8 mouse cellular contexts compared by ENCODE assay signal in the genomic region with DNA sequence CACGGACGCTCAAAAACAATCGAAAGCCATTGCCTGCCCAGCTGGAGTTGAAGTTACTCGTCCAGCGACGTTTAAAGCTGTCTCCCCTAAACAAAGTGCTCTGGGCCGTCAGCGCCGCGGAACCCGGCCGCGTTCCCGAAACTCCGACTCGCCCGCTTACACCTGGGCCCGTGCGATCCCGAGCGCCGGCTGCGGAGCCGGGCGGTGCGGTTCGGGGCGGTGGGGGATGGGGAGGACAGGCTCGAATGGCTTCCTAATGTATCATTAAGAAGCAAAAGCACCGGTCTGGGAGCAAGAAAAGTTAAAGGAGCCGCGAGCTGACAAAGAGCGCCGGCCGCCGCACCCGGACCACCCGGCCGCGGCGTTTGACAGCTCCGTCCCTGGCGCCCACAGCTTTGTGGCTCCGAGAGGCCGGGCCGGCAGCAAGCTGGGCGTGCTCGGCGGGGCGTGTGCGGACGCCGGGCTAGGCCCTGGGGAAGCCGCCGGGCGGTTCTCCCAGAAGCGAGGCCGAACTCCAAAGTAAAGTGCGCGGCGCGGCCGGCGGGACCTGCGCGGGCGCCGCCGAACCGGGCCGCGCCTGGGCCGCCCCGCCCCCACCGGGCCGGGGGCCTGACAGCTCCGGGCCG. TPM values are rescaled to one million over a fixed set of nuclear protein-coding genes. Genes with fewer than 3 reads are reported as not detected.
A peak's percentile ranks its signal among the peaks of the same experiment; 100 is the strongest.
DNase-seq lines count a peak whose midpoint lies in the region; ATAC-seq and TF ChIP-seq lines count a peak whose summit lies in the region.

No protein-coding gene starts in this region.

- CTCF ChIA-PET in Patski (lab: Charles Lee) = interaction anchor here (1.1 to 1.2 kb wide), 2 partner anchors 68 to 77 kb away, joined by 3 to 4 read pairs; no protein-coding TSS in a partner anchor

- H3K27ac ChIP-seq in hindbrain, embryonic 15.5 days (replicated peaks) = peak overlapping the region; percentile 94
- H3K27ac ChIP-seq in left cerebral cortex, adult 2 months = peak overlapping the region; percentile 98

- H3K4me1 ChIP-seq in hindbrain, embryonic 15.5 days (replicated peaks) = peaks cover 22% of the 10 kb centered on the region

- H3K36me3 ChIP-seq in hindbrain, embryonic 15.5 days = no peaks in the 10 kb centered on the region

- H3K4me3 ChIP-seq in hindbrain, embryonic 15.5 days = peak overlapping the region; percentile 91
- H3K4me3 ChIP-seq in left cerebral cortex, adult 2 months = peak overlapping the region; percentile 99

- WGBS in hindbrain, embryonic 15.5 days = under 1% methylated on average over 61 of the region's 78 CpGs

- no peaks in the 10 kb centered on the region for H3K27me3 ChIP-seq in Patski
- H3K27me3 ChIP-seq in hindbrain, embryonic 15.5 days = no peaks in the 10 kb centered on the region

- intact Hi-C loops in left cerebral cortex, adult 2 months (cut with DNase I) = loop anchor here (2.0 to 5.0 kb wide), 3 partner anchors 61 to 339 kb away; no protein-coding TSS in a partner anchor

- no peak for DNase-seq in Patski (ENCODE audit: low read depth, low spot score)
- peak; percentile 61 for DNase-seq in cerebellum, adult 9-10 months
- peak; percentile 3 to 37 for DNase-seq in frontal cortex, adult 2 months (ENCODE audit: extremely low spot score in 1 of 2, low spot score in 1 of 2)
- peak; percentile 46 to 59 for DNase-seq in left cerebral cortex, adult 2 months (ENCODE audit: extremely low spot score in 1 of 2, low spot score in 2 of 2)
- DNase-seq in lung, postnatal 4 days = peak; percentile 64 to 75
- DNase-seq in right cerebral cortex, postnatal 25 days = peak; percentile 56
- peak; percentile 52 to 62 for DNase-seq in urinary bladder, postnatal 4 days (ENCODE audit: low spot score in 2 of 2)

- POLR2A ChIA-PET in Patski (lab: Charles Lee) = interaction anchor here (1.1 to 6.0 kb wide), 2 partner anchors 25 to 30 kb away, joined by 5 to 32 read pairs; no protein-coding TSS in a partner anchor

- TF ChIP-seq CTCF in Patski (IDR thresholded peaks at IDR 0.05) = no peak
- TF ChIP-seq CTCF in left cerebral cortex, adult 2 months (IDR thresholded peaks at IDR 0.05) = no peak

- peak; percentile 24 for ATAC-seq in Patski
- ATAC-seq in hindbrain, embryonic 15.5 days (ENCODE audit: low FRiP score, low read depth) = peak; percentile 21

- no peaks in the 10 kb centered on the region for H3K9me3 ChIP-seq in hindbrain, embryonic 15.5 days

- in situ Hi-C loops in Patski (cut with MboI; ENCODE audit: low pct_unique_long_range_greater_than_20kb) = loop anchor here (5.0 kb wide), 1 partner anchor 34 kb away; no protein-coding TSS in a partner anchor

- H3K4me2 ChIP-seq in hindbrain, embryonic 15.5 days = peak overlapping the region; percentile 58

- H3K9ac ChIP-seq in hindbrain, embryonic 15.5 days = peak overlapping the region; percentile 86

RNA-seq across cellular contexts. Expression of a gene that starts 0.8 kb away (rescaled TPM):
- polyA plus RNA-seq in Patski (2021) = 18.1 TPM
- polyA plus RNA-seq in frontal cortex, adult 2 months (2012; rRNA removed) = 40.9 and 44.2 TPM in 2 replicates
- polyA plus RNA-seq in hindbrain, embryonic 15.5 days (2015; fragmentation: Nextera tagmentation; extraction: Ambion mirVana) = 14.7 and 17.5 TPM in 2 replicates
- 10 to 100 TPM; 68.4 to 74.1 TPM for total RNA-seq in left cerebral cortex, adult 2 months (2021)

RNA-seq across cellular contexts. Expression of a gene that starts 18.0 kb away (rescaled TPM):
- not detected for polyA plus RNA-seq in Patski (2021)
- polyA plus RNA-seq in frontal cortex, adult 2 months (2012; rRNA removed) = 0.13 and 0.18 TPM in 2 replicates
- 0.12 TPM in 1 of 2 replicates, not detected in the other for polyA plus RNA-seq in hindbrain, embryonic 15.5 days (2015; fragmentation: Nextera tagmentation; extraction: Ambion mirVana)
- under 1 TPM; 0.18 to 0.68 TPM for total RNA-seq in left cerebral cortex, adult 2 months (2021)
